Mouse (Mus musculus): ENCODE results near the gene Bcorl1. TPM values are rescaled to one million over a fixed set of nuclear protein-coding genes. Genes with fewer than 3 reads are reported as not detected.
A peak's percentile ranks its signal among the peaks of the same experiment; 100 is the strongest.
"Not testable (repeated sequence)": the region's sequence is repeated elsewhere in the genome, so short reads cannot be mapped to it uniquely, and the experiment has no call there.

Bcorl1 gene
- polyA plus RNA-seq, 1 experiment from 2014 or later, result 1.6 TPM

DNA sequence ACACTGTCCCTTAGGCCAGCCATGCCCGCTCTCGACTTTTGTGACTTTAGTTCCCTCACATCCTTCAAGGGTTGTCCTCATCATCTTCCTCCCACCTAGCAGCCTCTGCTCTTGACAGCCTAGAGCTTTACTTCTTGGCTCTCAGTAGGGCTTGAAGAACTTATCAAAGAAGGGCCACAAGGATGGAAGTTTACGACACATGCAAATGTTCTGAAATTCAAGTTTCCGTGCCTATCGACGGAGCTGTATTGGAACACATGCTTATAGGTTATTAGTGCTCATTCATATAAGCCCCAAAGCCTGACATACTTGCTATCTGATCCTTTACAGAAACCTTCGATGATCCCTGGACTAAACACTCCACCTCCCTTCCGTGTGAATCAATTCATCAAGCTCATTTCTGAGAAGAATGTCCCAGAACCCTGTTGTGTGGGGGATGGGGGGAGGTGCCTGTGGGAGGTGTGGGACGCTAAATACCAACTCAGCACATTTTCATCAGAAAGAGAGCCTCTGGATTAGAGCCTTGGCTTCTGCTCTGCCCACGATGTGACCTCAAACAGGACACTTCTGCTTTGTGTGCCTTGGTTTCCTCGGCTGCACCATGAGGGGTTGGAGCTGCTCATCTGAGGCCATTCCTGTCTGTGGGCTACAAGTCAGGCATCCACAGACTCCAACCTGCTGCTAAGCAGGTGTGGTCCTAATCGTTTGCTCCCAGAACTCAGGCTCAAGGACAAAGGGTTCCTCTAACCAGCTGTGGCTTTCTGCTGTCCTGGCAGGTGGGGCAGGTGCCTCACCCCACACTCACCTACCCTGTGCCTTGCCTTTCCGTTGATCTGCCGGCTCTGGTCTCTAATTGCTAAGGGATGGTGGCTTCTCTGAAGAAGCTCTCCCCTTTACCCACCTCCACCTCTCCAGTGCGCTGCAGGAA lies 91.7 kb downstream of the Bcorl1 start:
- Histone ChIP-seq H3K36me3 (ENCODE audit: control insufficient read depth, insufficient read depth) (no peaks in the 10 kb centered on the region), H3K9ac (ENCODE audit: low read depth, low read length) (no peak overlapping the region), H3K4me1 (replicated peaks; ENCODE audit: control insufficient read depth, insufficient read depth, low read length) (0 out of 2 replicates have a peak, but pooled peaks cover 3% of the 10 kb centered on the region), H3K4me3 (ENCODE audit: low read depth, low read length) (no peak overlapping the region), H3K27me3 (replicated peaks; ENCODE audit: control insufficient read depth, insufficient read depth, low read length) (no peaks in the 10 kb centered on the region), H3K4me2 (replicated peaks; ENCODE audit: low read depth) (0 out of 2 replicates have a peak overlapping the region, but pooled peaks have one; percentile 13), H3K27ac (ENCODE audit: low read depth, low read length) (peak overlapping the region; percentile 35; the same call in 1 of the 2 replicates), H3K9me3 (ENCODE audit: control insufficient read depth) (no peaks in the 10 kb centered on the region)
- TF ChIP-seq CTCF (IDR thresholded peaks at IDR 0.05; ENCODE audit: low read depth), result no peak
- no peak; the same call in 1 of the 2 replicates for ATAC-seq
- WGBS, result 58% methylated on average over 15 of the region's 15 CpGs

DNA sequence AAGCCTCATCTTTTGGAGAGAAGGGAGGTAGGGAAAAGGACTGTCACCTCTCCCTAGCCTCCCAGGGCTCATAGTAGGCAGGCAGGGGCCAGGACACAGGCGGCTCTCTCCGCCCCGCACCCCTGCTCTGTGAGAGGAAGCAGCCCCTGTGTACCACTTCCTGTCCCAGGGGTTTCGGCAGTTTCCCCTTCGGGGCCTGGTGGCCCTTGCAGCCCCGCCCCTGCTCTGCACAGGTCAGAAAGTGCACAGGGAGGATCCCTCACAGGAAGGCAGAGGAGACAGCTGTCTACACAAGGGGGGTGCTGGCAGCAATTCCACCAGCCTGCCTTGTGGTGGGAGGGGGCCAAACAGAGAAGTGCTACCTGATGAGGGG lies 92.4 kb downstream of the Bcorl1 start:
- 35% methylated on average over 6 of the region's 6 CpGs for WGBS

DNA sequence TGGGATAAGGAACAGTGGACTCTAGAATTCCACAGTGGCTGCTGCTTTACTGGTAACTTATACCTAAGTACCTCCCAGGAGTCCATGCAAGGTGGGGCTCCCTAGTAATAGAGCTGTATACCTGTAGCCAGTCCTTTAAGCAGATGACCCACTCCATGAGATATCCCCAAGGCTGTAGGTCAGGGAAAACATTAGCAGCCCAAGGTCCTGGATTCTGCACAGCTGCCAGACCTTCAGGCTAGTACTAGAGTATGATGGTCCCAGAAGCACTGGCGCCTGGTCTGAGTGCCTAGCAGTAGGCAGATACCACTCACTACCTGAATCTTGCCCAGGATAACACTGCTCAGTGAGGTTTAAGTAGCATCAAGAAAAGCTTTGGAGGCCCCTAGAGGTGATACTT lies 93.1 kb downstream of the Bcorl1 start:
- WGBS, result 74% methylated on average over 1 of the region's 1 CpGs
- H3K4me1 ChIP-seq (replicated peaks; ENCODE audit: control insufficient read depth, insufficient read depth, low read length), result 0 out of 2 replicates have a peak, but pooled peaks cover 3% of the 10 kb centered on the region
- no peak overlapping the region for H3K9ac ChIP-seq (ENCODE audit: low read depth, low read length)
- TF ChIP-seq CTCF (IDR thresholded peaks at IDR 0.05; ENCODE audit: low read depth), result no peak
- no peaks in the 10 kb centered on the region for H3K27me3 ChIP-seq (replicated peaks; ENCODE audit: control insufficient read depth, insufficient read depth, low read length)
- H3K4me2 ChIP-seq (replicated peaks; ENCODE audit: low read depth), result no peak overlapping the region
- ATAC-seq, result peak; percentile 48
- no peaks in the 10 kb centered on the region for H3K9me3 ChIP-seq (ENCODE audit: control insufficient read depth)
- peak overlapping the region; percentile 21; the same call in 1 of the 2 replicates for H3K27ac ChIP-seq (ENCODE audit: low read depth, low read length)
- H3K36me3 ChIP-seq (ENCODE audit: control insufficient read depth, insufficient read depth), result no peaks in the 10 kb centered on the region
- no peak overlapping the region for H3K4me3 ChIP-seq (ENCODE audit: low read depth, low read length)

More for the DNA sequence above, 92.4 kb downstream of the Bcorl1 start:
- no peak overlapping the region for H3K9ac ChIP-seq (ENCODE audit: low read depth, low read length)
- H3K27me3 ChIP-seq (replicated peaks; ENCODE audit: control insufficient read depth, insufficient read depth, low read length), result no peaks in the 10 kb centered on the region
- 0 out of 2 replicates have a peak, but pooled peaks cover 3% of the 10 kb centered on the region for H3K4me1 ChIP-seq (replicated peaks; ENCODE audit: control insufficient read depth, insufficient read depth, low read length)
- 0 out of 2 replicates have a peak overlapping the region, but pooled peaks have one; percentile 13 for H3K4me2 ChIP-seq (replicated peaks; ENCODE audit: low read depth)
- peak; percentile 42; the same call in 1 of the 2 replicates for ATAC-seq
- peak overlapping the region; percentile 35; the same call in 1 of the 2 replicates for H3K27ac ChIP-seq (ENCODE audit: low read depth, low read length)
- H3K36me3 ChIP-seq (ENCODE audit: control insufficient read depth, insufficient read depth), result no peaks in the 10 kb centered on the region
- no peak overlapping the region for H3K4me3 ChIP-seq (ENCODE audit: low read depth, low read length)
- no peaks in the 10 kb centered on the region for H3K9me3 ChIP-seq (ENCODE audit: control insufficient read depth)
- no peak for TF ChIP-seq CTCF (IDR thresholded peaks at IDR 0.05; ENCODE audit: low read depth)

DNA sequence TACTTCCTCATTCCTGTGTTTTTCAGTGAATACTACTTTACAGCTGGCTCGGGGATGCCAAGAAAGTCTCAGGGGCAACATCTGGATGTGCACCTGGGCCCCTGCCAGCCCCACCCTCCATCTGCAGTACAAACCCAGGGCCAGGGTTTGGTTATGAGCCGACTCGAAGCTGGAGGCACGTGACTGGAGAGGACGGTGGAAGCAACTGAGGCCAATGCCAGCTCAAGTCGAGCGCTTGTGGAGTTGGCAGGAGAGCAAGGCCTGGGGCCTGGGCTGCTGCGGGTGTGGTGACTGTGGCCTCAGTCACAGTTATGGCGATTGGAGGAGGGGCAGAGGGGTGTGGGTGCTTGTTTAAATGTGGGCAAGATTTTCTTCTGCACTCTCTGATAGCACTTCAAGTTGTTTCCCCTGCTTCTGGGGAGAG lies 94.3 kb downstream of the Bcorl1 start:
- peak; percentile 45 for ATAC-seq
- no peak overlapping the region for H3K4me3 ChIP-seq (ENCODE audit: low read depth, low read length)
- H3K27me3 ChIP-seq (replicated peaks; ENCODE audit: control insufficient read depth, insufficient read depth, low read length), result no peaks in the 10 kb centered on the region
- 0 out of 2 replicates have a peak, but pooled peaks cover 3% of the 10 kb centered on the region for H3K4me1 ChIP-seq (replicated peaks; ENCODE audit: control insufficient read depth, insufficient read depth, low read length)
- H3K4me2 ChIP-seq (replicated peaks; ENCODE audit: low read depth), result no peak overlapping the region
- H3K27ac ChIP-seq (ENCODE audit: low read depth, low read length), result 0 out of 2 replicates have a peak overlapping the region, but pooled peaks have one; percentile 15
- no peaks in the 10 kb centered on the region for H3K36me3 ChIP-seq (ENCODE audit: control insufficient read depth, insufficient read depth)
- no peak overlapping the region for H3K9ac ChIP-seq (ENCODE audit: low read depth, low read length)
- WGBS, result 47% methylated on average over 9 of the region's 9 CpGs
- no peak for TF ChIP-seq CTCF (IDR thresholded peaks at IDR 0.05; ENCODE audit: low read depth)
- H3K9me3 ChIP-seq (ENCODE audit: control insufficient read depth), result no peaks in the 10 kb centered on the region

DNA sequence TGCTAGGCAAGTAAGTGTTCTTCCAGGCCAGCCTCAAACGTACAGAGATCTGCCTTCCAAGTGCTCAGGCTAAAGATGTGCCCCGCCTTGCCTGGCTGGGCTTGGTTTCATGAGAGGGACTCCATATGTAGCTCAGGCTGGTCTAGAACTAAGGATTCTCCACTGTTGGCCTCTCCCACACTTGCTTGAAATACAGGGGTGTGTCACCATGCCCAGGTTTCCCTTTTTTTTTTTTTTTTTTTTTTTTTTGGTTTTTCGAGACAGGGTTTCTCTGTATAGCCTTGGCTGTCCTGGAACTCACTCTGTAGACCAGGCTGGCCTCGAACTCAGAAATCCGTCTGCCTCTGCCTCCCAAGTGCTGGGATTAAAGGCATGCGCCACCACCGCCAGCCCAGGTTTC lies 94.9 kb downstream of the Bcorl1 start:
- not testable (repeated sequence) for H3K27me3 ChIP-seq (replicated peaks; ENCODE audit: control insufficient read depth, insufficient read depth, low read length); ATAC-seq; H3K4me3 ChIP-seq (ENCODE audit: low read depth, low read length); H3K9ac ChIP-seq (ENCODE audit: low read depth, low read length); H3K4me2 ChIP-seq (replicated peaks; ENCODE audit: low read depth); H3K9me3 ChIP-seq (ENCODE audit: control insufficient read depth); H3K4me1 ChIP-seq (replicated peaks; ENCODE audit: control insufficient read depth, insufficient read depth, low read length); H3K36me3 ChIP-seq (ENCODE audit: control insufficient read depth, insufficient read depth)
- H3K27ac ChIP-seq (ENCODE audit: low read depth, low read length), result 0 out of 2 replicates have a peak overlapping the region, but pooled peaks have one; percentile 15
- WGBS, result 81% methylated on average over 6 of the region's 7 CpGs

DNA sequence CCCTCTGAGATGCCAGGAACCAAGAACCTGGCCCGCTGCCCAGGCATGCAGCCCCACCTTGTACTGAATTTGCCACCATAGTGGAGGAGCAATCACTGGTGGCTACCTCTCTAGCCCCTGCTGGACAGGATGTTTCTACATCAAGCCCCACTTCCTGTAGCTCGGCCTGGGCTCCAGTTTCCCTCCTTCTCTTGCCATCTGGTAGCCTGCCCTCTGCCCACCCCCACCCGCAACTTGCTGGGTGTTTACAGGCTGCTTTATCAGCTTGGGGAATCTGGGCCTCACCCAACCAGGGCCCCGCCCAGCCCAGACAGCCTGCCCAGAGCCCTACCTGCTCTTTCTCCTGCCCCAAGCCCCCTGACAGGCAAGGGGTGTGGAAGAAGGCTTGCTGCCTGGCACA lies 97.9 kb downstream of the Bcorl1 start:
- peak; percentile 51 for ATAC-seq
- Histone ChIP-seq H3K27me3 (replicated peaks; ENCODE audit: control insufficient read depth, insufficient read depth, low read length) (no peaks in the 10 kb centered on the region), H3K4me2 (replicated peaks; ENCODE audit: low read depth) (0 out of 2 replicates have a peak overlapping the region, but pooled peaks have one; percentile 9), H3K27ac (ENCODE audit: low read depth, low read length) (no peak overlapping the region), H3K36me3 (ENCODE audit: control insufficient read depth, insufficient read depth) (no peaks in the 10 kb centered on the region), H3K4me1 (replicated peaks; ENCODE audit: control insufficient read depth, insufficient read depth, low read length) (no peaks in the 10 kb centered on the region), H3K9ac (ENCODE audit: low read depth, low read length) (no peak overlapping the region), H3K4me3 (ENCODE audit: low read depth, low read length) (no peak overlapping the region), H3K9me3 (ENCODE audit: control insufficient read depth) (no peaks in the 10 kb centered on the region)
- no peak for TF ChIP-seq CTCF (IDR thresholded peaks at IDR 0.05; ENCODE audit: low read depth)
- WGBS, result 40% methylated on average over 4 of the region's 4 CpGs
